Mouse (Mus musculus) midbrain, embryonic 10.5 days (tissue): Measurements from ENCODE around the gene Gmds. TPM values are rescaled to one million over a fixed set of nuclear protein-coding genes. Genes with fewer than 3 reads are reported as not detected.

Experiments
- DNase-seq: peaks from one replicate; pipeline ENCODE4 v3.0.0-alpha.2; 2017; ENCODE audit warnings: low spot score
- H3K27ac ChIP-seq: fragments of 300-500 bp; sonication (generic); replicated peaks from 2 replicates; pipeline ENCODE4 v1.5.1; 2016; ENCODE audit warnings: mild to moderate bottlenecking
- H3K27me3 ChIP-seq: fragments of 300-500 bp; sonication (generic); 2 replicates; pipeline ENCODE4 v1.6.1; 2016; ENCODE audit warnings: low read depth, mild to moderate bottlenecking; ENCODE audit not compliant: poor library complexity, severe bottlenecking
- H3K36me3 ChIP-seq: fragments of 300-500 bp; sonication (generic); 2 replicates; pipeline ENCODE4 v1.6.1; 2016; ENCODE audit warnings: mild to moderate bottlenecking, moderate library complexity
- H3K4me1 ChIP-seq: fragments of 300-500 bp; sonication (generic); 2 replicates; pipeline ENCODE4 v1.6.1; 2016
- H3K4me3 ChIP-seq: fragments of 300-500 bp; sonication (generic); 2 replicates; pipeline ENCODE4 v1.5.1; 2016; ENCODE audit warnings: mild to moderate bottlenecking, moderate library complexity
- H3K9me3 ChIP-seq: fragments of 300-500 bp; sonication (generic); replicated peaks from 2 replicates; pipeline ENCODE4 v1.6.1; 2016; ENCODE audit warnings: mild to moderate bottlenecking
- WGBS: fragments of 180-500 bp; shearing (Covaris S2); methylation state at CpG from one replicate; pipeline ENCODE4 v1.1.7; 2016; 5-methylcytosine and 5-hydroxymethylcytosine counted together
- polyA plus RNA-seq: library from polyadenylated mRNA; unstranded; fragments of >200 nt; fragmentation: Nextera tagmentation; extraction: Ambion mirVana; gene quantifications from 2 replicates; pipeline ENCODE4 v1.2.1, GENCODE M21; 2016

The Gmds gene
- polyA plus RNA-seq, 1 experiment from 2014 or later, result 29.9 TPM

DNA sequence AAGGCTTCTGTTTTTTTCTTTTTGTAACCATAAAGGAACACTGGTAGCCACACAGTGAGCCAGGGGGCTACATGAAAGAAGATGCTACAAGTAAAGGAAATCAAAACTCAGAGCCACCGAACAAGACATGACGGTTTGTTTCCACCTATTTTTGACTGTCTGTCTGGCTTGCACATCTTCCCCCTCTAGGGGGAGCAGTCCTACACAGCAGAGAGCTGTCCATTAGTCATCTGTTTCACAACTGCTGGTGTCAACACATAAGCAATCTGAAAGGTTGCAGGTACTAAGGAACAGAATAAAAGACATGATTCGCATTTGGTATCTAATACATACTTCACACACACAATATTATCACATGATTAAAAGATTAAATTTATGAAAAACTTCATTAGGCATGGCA, 25.9 kb downstream of the Gmds start:
- no peaks in the 10 kb centered on the region for H3K9me3 ChIP-seq
- WGBS, result 80% methylated on average over 3 of the region's 3 CpGs
- DNase-seq, result peak; percentile 13

DNA sequence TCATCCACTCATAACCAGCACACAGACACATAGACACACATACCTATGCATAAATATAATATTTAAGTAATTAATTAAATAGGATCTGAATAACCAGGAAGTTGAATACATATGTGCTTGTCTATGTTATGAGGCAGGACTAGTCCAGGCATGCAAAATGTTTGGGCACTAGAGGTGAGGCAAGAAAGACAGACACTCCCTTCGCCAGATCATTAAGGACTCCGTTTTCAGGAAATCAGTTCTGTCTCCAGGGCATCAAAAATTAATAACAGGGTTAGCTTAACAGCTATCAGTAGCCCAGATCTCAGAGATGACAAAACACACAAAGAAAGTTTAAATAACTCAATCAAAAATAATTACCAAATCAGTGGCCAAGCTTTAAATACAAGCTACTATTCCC, 27.1 kb downstream of the Gmds start:
- Histone ChIP-seq H3K27ac (no peak overlapping the region), H3K36me3 (no peaks in the 10 kb centered on the region), H3K4me1 (no peaks in the 10 kb centered on the region), H3K27me3 (no peaks in the 10 kb centered on the region), H3K9me3 (no peaks in the 10 kb centered on the region), H3K4me3 (no peak overlapping the region)
- DNase-seq, result no peak
- WGBS, result 86% methylated on average over 2 of the region's 2 CpGs

More for the DNA sequence above, 25.9 kb downstream of the Gmds start:
- Histone ChIP-seq H3K27ac (no peak overlapping the region), H3K4me1 (no peaks in the 10 kb centered on the region), H3K4me3 (no peak overlapping the region), H3K27me3 (no peaks in the 10 kb centered on the region), H3K36me3 (no peaks in the 10 kb centered on the region)

DNA sequence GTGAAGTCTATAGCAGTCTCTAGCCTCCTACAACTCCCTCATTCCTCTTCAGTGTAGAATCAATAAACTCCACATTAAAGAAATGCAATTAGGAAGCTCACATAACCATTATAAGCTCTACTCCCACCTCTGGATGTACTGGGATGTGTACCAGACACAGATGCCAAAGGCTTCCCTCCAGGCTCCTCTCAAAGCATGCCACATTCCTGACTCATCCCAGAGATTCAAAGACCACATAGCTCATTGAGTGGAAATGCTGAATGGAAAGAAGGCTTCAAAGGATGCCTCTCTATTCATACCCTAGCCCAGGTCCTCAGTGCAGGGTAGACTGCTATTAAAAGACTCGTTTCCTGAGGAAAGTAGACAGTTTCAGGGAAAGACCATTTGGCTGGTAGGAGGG, 40.1 kb downstream of the Gmds start:
- 41% methylated on average over 1 of the region's 1 CpGs for WGBS
- H3K4me3 ChIP-seq, result no peak overlapping the region
- H3K27me3 ChIP-seq, result no peaks in the 10 kb centered on the region
- no peaks in the 10 kb centered on the region for H3K36me3 ChIP-seq
- no peaks in the 10 kb centered on the region for H3K9me3 ChIP-seq
- DNase-seq, result no peak
- 0 out of 2 replicates have a peak, but pooled peaks cover 4% of the 10 kb centered on the region for H3K4me1 ChIP-seq
- H3K27ac ChIP-seq, result no peak overlapping the region

DNA sequence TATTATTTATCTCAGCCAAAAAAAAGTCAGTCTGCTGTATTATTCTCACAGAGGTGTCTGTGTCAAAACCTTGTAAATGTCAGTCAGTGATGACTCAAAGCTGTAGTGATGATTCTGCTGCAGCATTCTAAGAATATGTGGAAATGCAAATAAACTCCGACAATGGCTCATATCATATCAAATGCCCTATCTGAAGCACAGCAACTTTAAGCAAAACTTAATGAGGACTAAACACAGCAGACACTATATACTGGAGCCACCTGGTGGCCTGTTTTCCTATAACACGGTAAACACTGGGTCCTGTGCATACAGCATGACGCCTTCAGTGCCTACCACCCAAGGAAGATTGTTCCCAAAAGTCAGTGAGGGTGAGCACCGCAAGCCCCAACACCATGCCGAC, 41.1 kb downstream of the Gmds start:
- Histone ChIP-seq H3K4me1 (0 out of 2 replicates have a peak, but pooled peaks cover 4% of the 10 kb centered on the region), H3K9me3 (no peaks in the 10 kb centered on the region), H3K4me3 (no peak overlapping the region), H3K27me3 (no peaks in the 10 kb centered on the region), H3K36me3 (no peaks in the 10 kb centered on the region), H3K27ac (no peak overlapping the region)
- DNase-seq, result peak; percentile 15
- WGBS, result 60% methylated on average over 5 of the region's 5 CpGs

DNA sequence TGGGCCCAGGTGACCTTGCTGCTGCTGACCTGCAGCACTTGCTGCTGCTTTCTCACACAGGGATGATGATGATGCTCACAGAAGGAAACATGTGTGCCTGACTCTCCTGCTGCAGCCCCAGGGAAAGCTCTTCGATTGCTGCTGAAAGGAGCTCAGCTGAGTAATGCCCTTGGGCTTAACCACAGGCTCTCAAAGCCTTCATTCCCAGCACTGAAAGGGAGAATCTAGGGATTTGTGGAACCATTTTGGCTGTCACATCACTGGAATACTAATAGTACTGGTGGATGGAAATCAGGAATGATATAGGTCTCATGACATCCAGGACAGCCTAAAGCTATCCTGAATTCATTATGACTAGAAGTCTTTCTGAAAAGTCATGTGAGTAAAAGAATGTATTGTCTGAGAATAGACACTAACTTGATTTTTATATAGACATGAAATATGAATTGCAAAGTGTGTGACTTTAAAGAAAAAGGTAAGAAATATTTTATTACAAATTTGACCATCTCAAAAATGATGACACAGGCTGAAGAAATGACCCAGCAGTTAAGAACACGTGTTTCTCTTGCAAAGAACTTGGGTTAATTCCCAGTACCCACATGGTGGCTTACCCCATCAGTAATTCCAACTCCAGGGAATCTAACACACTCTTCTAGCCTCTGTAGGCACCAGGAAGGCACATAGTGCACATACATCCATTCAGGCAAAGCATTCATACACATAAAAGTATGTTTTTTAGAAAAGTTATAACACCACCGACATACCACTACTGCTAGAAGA, 43.9 kb downstream of the Gmds start:
- no peaks in the 10 kb centered on the region for H3K36me3 ChIP-seq
- H3K27me3 ChIP-seq, result no peaks in the 10 kb centered on the region
- DNase-seq, result no peak
- 82% methylated on average over 3 of the region's 3 CpGs for WGBS
- no peak overlapping the region for H3K27ac ChIP-seq
- H3K4me1 ChIP-seq, result 0 out of 2 replicates have a peak, but pooled peaks cover 4% of the 10 kb centered on the region
- no peaks in the 10 kb centered on the region for H3K9me3 ChIP-seq
- no peak overlapping the region for H3K4me3 ChIP-seq

DNA sequence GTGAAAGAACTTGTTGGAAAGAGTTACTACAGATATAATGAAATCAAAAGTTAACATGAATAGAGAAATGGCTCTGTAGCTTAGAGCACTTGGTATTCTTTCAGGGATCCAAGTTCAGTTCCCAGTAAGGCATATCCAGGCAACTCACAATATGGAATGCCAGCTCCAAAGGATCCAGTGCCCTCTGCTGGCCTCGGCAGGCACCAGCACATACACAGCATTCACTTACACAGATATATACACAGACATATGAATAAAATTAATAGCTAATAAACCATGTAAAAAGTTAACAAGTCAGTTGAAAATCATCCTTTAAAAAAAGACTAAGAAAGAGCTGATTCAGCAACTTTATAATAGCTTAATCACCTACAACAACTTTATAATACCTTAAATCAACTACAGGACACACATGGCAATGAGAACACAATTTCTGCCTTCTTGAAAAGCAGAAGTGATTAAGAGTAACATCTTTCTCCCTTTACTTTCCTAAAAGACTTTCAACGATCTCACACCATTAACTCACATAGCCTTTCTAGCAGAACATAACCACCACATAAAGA, 65.5 kb downstream of the Gmds start:
- H3K4me1 ChIP-seq, result no peaks in the 10 kb centered on the region
- H3K27me3 ChIP-seq, result no peaks in the 10 kb centered on the region
- no peak for DNase-seq
- no peak overlapping the region for H3K4me3 ChIP-seq
- no peaks in the 10 kb centered on the region for H3K36me3 ChIP-seq
- H3K27ac ChIP-seq, result no peak overlapping the region
- 84% methylated on average over 2 of the region's 2 CpGs for WGBS
- H3K9me3 ChIP-seq, result no peaks in the 10 kb centered on the region

DNA sequence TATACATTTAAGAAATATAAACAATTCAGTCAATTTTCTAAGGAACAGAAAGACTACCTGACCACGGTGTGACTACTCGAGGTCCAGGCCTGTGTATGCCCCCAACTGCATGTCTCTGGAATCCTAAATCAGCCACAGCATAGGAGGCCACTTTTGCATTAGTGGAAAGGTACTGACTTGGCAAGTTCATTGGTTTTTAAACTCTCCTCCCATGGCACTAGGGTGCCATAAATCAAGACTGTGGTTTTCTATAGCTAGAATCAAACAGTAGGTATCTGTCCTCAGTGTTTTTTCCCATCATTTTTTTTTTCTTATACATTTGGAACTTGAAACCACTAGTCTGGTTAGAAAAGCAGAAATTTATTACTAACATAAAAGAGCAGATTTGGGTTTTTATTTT, 68.8 kb downstream of the Gmds start:
- Histone ChIP-seq H3K27me3 (no peaks in the 10 kb centered on the region), H3K9me3 (no peaks in the 10 kb centered on the region), H3K4me3 (no peak overlapping the region), H3K36me3 (no peaks in the 10 kb centered on the region), H3K4me1 (peaks cover 5% of the 10 kb centered on the region; the same call in 1 of the 2 replicates), H3K27ac (no peak overlapping the region)
- WGBS, result 82% methylated on average over 2 of the region's 2 CpGs
- DNase-seq, result no peak

DNA sequence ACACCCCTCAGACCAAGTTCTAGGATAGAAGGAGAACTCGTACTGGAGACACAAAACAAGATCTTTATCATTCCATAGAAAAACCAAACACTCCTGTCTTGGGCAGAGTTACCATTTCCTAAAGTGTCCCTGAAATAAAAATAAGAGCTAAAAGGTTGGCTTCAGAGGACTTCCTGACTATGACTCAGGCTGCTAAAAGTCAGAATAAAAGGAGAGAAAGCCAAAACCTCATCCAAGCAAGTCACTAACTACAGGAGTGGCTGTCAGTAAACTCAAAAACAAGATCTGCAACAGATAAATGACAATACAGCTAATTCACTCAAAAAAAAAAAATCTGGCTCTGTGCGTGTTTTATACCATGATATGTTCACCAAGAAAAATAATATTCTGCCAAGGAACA, 69.3 kb downstream of the Gmds start:
- Histone ChIP-seq H3K9me3 (no peaks in the 10 kb centered on the region), H3K4me3 (no peak overlapping the region), H3K27me3 (no peaks in the 10 kb centered on the region), H3K4me1 (peaks cover 5% of the 10 kb centered on the region; the same call in 1 of the 2 replicates), H3K27ac (no peak overlapping the region), H3K36me3 (no peaks in the 10 kb centered on the region)
- DNase-seq, result no peak
- 77% methylated on average over 2 of the region's 2 CpGs for WGBS

DNA sequence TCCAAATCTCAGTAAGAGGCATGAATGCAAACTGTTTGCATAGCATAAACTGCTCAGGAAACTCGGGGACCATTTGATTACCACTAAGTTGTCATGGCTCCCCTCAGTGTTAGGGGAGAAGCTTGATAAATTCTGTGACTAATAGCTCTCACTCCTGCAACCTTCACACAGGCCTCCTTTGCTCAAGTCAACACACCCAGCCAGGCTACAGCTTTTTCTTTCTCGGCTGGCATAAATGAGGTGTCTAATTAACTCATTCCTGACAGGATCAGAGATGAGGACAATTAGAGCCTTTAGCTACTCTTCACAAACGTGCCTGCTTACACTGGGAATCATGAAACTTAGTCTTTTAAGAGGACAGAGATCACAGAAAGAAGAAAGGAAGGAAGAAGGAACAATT, 70.3 kb downstream of the Gmds start:
- Histone ChIP-seq H3K36me3 (no peaks in the 10 kb centered on the region), H3K27ac (no peak overlapping the region), H3K4me3 (no peak overlapping the region), H3K27me3 (no peaks in the 10 kb centered on the region), H3K9me3 (no peaks in the 10 kb centered on the region), H3K4me1 (peaks cover 5% of the 10 kb centered on the region; the same call in 1 of the 2 replicates)
- DNase-seq, result no peak
- WGBS, result 21% methylated on average over 3 of the region's 3 CpGs

DNA sequence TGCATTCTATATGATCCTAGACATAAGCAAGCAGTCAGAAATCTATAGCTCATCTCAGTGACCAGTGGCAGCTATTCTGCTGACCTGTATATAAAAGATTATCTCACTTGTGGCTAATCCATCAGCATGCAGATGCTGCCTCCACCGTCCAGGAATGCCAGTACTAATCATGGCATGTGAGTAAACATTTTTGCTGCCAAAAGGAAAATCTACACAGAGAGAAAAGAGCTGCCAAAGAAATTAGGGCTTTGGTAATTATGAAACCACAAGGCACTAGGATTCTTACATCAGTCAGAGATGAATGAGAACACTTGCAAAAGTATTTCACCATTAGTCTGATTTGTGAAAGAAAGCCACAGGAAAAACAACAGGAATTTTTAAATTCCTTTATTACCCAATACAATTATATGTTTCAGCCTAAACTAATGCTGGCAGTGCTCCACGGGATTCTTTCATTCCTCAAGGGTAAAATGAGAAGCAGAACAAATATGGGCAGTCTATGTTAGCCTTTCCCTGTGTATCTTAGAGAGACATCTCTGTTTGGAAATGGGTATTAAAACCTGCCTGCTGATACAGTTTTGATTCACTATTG, 71.3 kb downstream of the Gmds start:
- Histone ChIP-seq H3K9me3 (no peaks in the 10 kb centered on the region), H3K27me3 (no peaks in the 10 kb centered on the region), H3K27ac (no peak overlapping the region), H3K4me1 (peaks cover 5% of the 10 kb centered on the region; the same call in 1 of the 2 replicates), H3K4me3 (no peak overlapping the region), H3K36me3 (no peaks in the 10 kb centered on the region)
- DNase-seq, result no peak
- WGBS, result 66% methylated on average over 2 of the region's 2 CpGs

DNA sequence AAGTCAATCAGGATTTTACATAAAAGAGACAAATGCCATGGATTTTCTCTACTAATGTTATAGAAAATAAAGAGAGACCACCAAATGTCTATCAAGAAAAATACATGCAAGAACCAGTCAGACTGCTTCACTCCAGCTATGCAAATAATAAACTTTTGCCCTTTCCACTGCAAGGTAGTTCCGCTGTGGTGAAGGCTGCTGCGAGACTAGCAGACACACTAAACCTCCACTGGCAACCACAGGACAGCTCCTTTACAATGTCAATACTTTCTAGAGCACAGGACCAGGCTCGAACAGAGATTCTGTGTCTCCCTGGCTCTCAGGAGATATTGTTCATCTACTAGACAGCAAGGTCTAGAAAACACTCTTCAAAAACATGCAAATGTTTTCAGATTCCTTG, 71.8 kb downstream of the Gmds start:
- peaks cover 5% of the 10 kb centered on the region; the same call in 1 of the 2 replicates for H3K4me1 ChIP-seq
- H3K9me3 ChIP-seq, result no peaks in the 10 kb centered on the region
- no peak overlapping the region for H3K4me3 ChIP-seq
- H3K36me3 ChIP-seq, result no peaks in the 10 kb centered on the region
- DNase-seq, result no peak
- H3K27ac ChIP-seq, result no peak overlapping the region
- no peaks in the 10 kb centered on the region for H3K27me3 ChIP-seq
- 74% methylated on average over 3 of the region's 3 CpGs for WGBS

DNA sequence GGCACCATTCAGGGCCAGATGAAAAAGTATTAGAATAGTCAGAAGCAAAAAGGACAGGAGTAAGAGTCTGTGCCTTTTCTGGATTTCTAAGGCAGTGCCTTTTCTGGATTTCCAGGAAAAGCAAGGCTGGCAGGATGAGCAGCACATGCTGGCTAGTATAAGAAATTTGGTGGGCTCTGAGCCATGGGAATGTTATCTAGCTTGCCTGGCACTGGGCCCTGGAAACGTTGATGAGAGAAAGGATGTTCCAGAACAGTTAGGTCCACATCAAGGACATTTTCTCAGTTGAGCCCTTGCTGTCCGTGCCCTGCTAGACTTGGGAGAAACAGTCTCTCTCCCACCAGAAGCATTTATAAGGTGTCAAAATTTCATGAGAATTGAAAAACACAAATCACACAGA, 82.4 kb downstream of the Gmds start:
- Histone ChIP-seq H3K27ac (no peak overlapping the region), H3K4me1 (no peaks in the 10 kb centered on the region), H3K4me3 (no peak overlapping the region), H3K27me3 (no peaks in the 10 kb centered on the region), H3K9me3 (no peaks in the 10 kb centered on the region), H3K36me3 (no peaks in the 10 kb centered on the region)
- WGBS, result 83% methylated on average over 2 of the region's 2 CpGs
- no peak for DNase-seq

DNA sequence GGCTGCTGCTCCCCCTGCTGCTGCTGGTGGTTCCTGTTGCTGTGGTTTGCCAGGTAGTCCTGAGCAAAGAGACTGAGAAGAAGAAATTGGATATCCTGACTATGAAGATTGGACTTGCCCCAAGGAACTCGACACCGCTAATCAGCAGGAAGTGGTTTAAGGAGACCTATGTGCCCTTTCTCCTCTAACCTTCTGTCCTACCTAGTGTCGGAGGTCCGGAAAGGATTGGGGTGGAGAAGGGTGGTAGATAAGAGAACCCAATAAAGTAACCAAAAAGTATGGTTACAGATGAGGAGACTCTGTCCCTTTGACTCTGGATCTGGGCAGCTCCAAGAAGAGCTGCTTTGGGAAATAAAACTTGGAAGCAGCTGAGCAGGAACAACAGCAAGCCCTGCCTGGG, 86.3 kb downstream of the Gmds start:
- WGBS, result 80% methylated on average over 4 of the region's 4 CpGs
- H3K9me3 ChIP-seq, result no peaks in the 10 kb centered on the region
- H3K4me1 ChIP-seq, result no peaks in the 10 kb centered on the region
- no peak overlapping the region for H3K27ac ChIP-seq
- no peaks in the 10 kb centered on the region for H3K36me3 ChIP-seq
- no peak overlapping the region for H3K4me3 ChIP-seq
- no peaks in the 10 kb centered on the region for H3K27me3 ChIP-seq
- DNase-seq, result no peak
